Mouse (Mus musculus): ENCODE results near the gene Enox1. TPM values are rescaled to one million over a fixed set of nuclear protein-coding genes. Genes with fewer than 3 reads are reported as not detected.

Enox1 gene
- total RNA-seq, 2 experiments from 2014 or later, result 0.75 to 0.89 TPM

GRCm38 (mm10) chr14:77618131-77618805 lies 461.7 kb downstream of the Enox1 start:
- peak in 1 of 2 experiments; percentile 5 for DNase-seq

- no peak for DNase-seq
Measured at GRCm38 (mm10) chr14:77621473-77622264, 465.1 kb downstream of the Enox1 start.

- DNase-seq, result no peak
Measured at GRCm38 (mm10) chr14:77626557-77627507, 470.3 kb downstream of the Enox1 start.

- no peak for DNase-seq
Measured at GRCm38 (mm10) chr14:77632466-77633171, 476.1 kb downstream of the Enox1 start.

GRCm38 (mm10) chr14:77633172-77633542 lies 476.6 kb downstream of the Enox1 start:
- DNase-seq, result no peak

- DNase-seq, result no peak
Measured at GRCm38 (mm10) chr14:77636931-77637330, 480.4 kb downstream of the Enox1 start.

- no peak for DNase-seq
Measured at GRCm38 (mm10) chr14:77638148-77638547, 481.6 kb downstream of the Enox1 start.

- DNase-seq, result no peak
Measured at GRCm38 (mm10) chr14:77638616-77639015, 482.1 kb downstream of the Enox1 start.

- no peak for DNase-seq
Measured at GRCm38 (mm10) chr14:77639586-77639985, 483.0 kb downstream of the Enox1 start.

GRCm38 (mm10) chr14:77642314-77642713 lies 485.8 kb downstream of the Enox1 start:
- DNase-seq, result no peak

GRCm38 (mm10) chr14:77646196-77646595 lies 489.6 kb downstream of the Enox1 start:
- DNase-seq, result no peak

GRCm38 (mm10) chr14:77647017-77647416 lies 490.5 kb downstream of the Enox1 start:
- DNase-seq, result no peak

- no peak for DNase-seq
Measured at GRCm38 (mm10) chr14:77648305-77648704, 491.7 kb downstream of the Enox1 start.

GRCm38 (mm10) chr14:77658739-77659138 lies 502.2 kb downstream of the Enox1 start:
- DNase-seq, result no peak

- no peak for DNase-seq
Measured at GRCm38 (mm10) chr14:77662273-77662672, 505.7 kb downstream of the Enox1 start.

- DNase-seq, result no peak
Measured at GRCm38 (mm10) chr14:77662994-77663393, 506.4 kb downstream of the Enox1 start.

- DNase-seq, result no peak
Measured at GRCm38 (mm10) chr14:77668096-77668495, 511.5 kb downstream of the Enox1 start.

- no peak for DNase-seq
Measured at GRCm38 (mm10) chr14:77669494-77669893, 512.9 kb downstream of the Enox1 start.

- DNase-seq, result peak; percentile 17 to 19
Measured at GRCm38 (mm10) chr14:77670945-77671344, 514.4 kb downstream of the Enox1 start.

GRCm38 (mm10) chr14:77671961-77672360 lies 515.4 kb downstream of the Enox1 start:
- DNase-seq, result no peak

GRCm38 (mm10) chr14:77673138-77673537 lies 516.6 kb downstream of the Enox1 start:
- no peak for DNase-seq

- DNase-seq, result no peak
Measured at GRCm38 (mm10) chr14:77677951-77678350, 521.4 kb downstream of the Enox1 start.

All from heart, adult 18-20 months (tissue).